Mouse (Mus musculus) thymus, postnatal 10 days (tissue): ENCODE measurements around the gene Hmgcs1.
"Not testable (repeated sequence)": the region's sequence is repeated elsewhere in the genome, so short reads cannot be mapped to it uniquely, and the experiment has no call there.

Experiments
- DNase-seq, 2 experiments: peaks; one replicate each; pipeline ENCODE4 v3.0.0; 2021; ENCODE audit warnings: low spot score in 2 of 2

The Hmgcs1 gene

DNA sequence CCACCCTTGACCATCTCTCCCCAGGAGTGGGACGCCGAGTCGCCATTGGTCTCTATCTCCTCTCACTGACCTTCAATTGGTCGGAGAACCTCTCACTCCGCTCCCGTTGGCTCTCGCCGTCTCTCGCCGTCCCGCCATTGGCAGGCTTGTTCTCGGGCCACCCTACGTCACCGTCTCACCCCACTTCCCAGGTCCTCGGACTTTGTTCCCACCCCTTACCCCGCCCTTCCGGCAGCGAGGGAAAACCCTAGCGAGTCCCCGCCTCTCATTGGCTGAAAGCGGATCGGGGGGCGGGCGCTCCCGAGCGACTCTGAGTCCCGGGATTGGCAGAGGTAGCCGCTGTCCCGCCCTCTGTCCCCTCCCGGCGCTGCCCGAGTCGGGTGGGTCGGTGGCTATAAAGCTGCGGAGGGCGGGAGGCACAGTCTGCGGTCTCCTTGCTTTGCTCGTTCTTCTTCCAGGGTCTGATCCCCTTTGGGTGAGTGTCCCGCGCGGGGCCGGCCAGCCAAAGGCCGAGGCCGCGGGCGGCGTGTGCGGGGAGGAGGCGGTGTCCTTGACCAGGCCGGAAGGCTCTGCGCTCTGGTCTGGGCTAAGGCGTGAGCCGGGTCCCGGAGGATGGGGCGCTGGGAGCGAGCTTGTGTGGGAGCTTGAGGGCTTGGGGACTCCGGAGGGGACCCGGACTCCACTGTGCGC, at the start of gene Hmgcs1:
TSS of gene Hmgcs1 (plus strand) at position 341 of the 690 bp plus-strand sequence.
- DNase-seq = peak; percentile 97 to 98

DNA sequence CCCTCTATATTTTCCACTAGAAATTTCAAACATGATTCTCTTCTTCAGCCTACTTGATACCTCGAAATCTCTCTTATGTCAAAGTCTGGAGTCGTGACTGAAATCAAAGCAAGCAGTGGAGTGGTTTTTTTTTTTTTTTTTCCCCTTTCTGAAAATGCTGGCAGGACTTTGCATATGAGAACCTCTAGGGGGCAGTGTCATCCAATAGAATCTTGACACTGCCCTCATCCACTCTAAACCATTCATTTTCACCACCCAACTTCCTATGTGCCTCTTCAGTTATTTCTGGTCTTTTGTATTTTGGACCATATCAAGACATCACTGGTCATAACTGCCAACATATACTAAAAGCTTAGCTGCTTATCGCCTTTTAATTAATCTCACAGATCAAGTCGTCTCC, 49.7 kb upstream of the Hmgcs1 start:
- peak in 1 of 2 experiments; percentile 57 for DNase-seq

DNA sequence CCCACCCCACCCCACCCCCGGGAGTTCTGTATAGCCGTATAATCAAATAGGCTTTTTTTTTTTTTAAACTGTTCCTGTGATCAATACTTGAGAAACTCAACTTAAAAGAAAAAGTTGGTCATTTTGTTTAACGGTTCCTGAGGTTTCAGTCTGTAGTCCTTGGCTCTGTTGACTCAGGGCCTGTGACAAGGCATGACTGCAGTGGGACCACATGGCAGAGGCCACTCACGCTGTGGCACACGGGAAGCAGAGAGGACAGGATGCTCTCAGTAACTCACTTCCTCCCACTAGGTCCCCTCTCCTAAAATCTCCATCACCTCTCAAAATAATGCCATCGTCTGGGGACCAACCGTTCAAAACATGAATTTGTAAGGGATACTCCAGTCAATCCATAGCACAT, 49.0 kb upstream of the Hmgcs1 start:
- DNase-seq = no peak

DNA sequence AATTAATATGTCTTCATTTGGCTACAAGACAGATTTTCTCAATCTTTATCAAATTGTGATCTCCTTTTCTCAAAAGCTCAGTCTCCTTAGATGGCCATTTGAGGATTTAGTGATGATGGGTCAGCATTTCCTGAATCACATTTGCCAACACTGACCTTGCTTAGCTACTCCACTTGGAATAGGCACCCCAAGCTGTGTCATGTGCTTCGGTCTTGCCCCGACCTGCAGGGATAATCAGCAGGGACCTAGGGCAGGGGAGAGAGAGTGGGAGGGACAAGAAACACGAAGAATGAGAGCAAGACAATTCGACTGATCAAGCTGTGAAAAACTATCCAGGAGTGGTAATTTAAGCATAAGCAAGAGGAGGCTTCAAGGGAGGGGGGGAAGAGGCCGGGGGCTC, 45.4 kb upstream of the Hmgcs1 start:
- no peak for DNase-seq

DNA sequence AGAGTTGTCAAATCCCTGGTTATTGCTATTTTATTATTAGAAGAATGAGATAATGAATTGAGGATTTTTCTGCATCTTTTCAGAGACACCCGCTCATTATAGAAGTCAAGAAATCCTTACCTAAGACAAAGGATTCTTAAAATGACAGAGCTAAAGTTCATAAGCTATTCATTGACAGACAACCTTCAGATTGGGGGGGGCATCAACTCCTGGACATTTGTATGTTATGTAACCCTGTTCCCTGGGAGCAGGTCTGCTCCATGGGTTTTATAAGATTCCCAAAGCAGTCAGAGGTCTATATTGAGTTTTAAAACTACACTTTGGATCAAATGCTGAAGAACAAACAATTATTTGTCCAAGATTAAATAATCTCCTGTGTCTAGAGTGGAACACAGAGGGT, 43.7 kb upstream of the Hmgcs1 start:
- no peak for DNase-seq

DNA sequence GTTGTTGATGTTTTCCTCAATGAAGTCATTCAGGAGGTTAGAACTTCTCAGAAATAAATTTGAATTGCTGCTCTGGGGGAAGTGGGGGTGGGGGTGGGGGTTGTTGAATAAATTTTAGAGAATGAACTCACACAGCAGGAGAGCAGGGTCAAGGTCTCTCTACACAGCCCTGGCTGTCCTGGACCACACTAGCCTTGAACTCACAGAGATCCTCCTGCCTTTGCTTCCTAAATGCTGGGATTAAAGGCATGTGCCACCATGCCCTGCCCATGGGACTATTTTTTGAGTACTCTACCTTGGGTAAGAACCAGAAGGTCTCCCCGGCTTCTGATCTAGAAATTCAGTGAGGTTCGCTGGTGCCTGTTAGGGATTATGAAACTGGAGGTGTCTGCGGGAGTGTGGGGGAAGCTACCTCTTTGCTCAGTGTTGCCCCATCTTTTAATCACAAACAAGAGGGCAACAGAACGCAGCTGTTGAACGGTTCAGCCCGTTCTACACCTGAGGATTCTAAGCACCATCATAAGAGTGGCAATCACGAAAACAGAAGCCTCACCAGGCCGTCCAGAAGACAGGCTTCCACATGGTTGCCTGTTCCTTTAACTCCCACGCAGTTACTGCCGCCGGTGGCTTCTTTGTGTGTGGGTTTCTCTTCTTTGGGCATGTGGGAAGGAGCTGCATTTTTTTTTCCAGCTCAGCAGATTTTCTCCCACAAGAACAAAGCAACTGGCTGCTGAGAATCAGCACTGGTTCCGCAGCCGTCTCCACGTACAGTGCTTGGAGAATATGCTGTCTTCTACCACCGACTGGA, 41.1 kb upstream of the Hmgcs1 start:
- no peak for DNase-seq

DNA sequence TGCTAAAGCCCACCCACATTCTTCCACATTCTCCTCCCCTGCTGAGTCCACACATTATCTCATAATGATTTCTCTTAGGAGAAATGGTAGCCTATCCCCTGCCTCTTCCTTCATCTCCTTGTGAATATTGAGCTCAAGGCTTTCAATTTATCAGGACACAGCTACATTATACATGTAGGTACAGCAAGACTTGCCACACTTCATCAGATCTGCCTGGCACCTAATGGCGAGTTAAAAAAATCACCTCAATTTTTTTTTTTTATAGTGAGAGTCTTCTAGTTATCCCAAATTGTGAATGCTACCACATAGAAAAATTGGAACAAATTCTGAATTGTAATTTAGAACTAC, 40.5 kb upstream of the Hmgcs1 start:
- no peak for DNase-seq

DNA sequence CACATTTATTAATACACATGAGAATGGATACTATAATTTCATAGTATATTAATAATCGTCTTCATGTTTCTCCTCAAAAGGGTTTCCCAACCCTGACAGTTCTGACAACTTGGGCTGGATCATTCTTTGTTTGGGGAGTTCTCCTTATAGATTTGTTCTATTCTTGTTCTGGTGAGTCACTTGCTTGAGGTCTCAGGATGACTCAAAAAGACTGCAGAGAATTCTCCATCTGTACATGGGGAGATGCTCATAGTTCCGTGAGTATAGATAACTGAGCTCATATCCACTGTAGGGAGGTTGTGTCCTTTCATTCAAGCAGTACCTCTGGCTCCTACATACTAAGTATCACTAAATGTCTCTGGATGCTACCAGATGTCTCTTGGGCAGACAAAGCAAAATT, 35.4 kb upstream of the Hmgcs1 start:
- no peak for DNase-seq

DNA sequence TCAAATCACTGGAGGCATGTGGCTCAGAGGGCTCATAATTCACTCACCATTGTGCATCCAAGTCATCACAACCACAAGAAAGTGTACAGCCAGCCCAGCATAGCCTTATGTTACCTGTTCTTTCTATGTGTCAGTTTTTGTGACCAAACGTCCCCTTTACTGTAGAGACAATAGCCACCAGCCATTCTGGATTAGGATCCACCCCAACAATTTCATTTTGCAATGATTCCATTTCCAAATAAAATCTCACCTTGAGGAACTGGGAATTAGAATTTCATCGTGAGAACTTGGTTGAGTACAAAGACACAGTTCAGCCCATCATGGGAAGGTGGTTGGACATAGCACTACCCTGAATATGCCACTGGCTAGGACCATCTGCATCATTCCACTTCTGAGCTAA, 33.9 kb upstream of the Hmgcs1 start:
- DNase-seq = no peak

DNA sequence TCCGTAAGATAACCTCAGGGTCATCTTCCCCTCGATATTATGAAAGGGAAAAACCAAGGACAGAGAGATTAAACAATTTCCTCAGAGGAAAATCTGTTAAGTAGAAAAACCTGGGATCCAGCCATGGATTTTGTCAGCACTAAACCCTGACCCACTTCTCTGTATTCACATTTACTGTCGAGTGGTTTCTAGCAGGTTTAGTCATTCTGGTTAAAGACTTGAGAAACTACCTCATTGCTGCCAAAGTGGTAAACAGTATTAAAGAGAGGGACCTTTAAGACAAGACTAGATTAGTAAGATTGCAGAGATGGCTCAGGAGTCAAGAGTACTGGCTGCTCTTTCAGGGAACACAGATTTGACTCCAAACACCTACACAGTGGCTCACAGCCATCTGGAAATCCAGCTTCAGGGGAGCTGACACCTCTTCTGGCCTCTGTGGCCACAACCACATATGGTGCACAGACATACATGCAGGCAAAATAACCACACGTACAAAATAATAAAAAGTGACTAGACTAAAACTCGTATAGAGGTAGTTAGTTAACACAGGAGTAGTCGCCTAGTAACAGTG, 33.2 kb upstream of the Hmgcs1 start:
- no peak for DNase-seq

DNA sequence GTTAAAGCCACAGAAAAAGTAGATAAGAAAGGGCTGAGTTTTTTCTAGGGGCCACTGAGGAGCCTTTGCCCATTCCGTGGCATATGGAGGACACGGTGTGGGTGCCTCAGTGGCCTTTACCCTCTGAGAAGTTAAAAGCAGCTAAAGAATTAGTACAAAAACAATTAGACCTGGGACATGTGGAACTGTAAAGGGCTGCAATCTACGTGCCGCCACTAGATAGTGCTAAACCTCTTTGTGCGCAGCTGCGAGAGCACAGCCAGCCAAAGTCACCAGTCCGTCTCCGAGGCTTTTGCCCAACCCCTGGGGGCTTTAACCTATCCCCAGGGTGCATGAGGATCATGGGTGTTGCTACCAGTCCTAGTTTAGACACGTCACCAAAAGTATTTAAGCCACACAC, 28.8 kb upstream of the Hmgcs1 start:
- not testable (repeated sequence) for DNase-seq

DNA sequence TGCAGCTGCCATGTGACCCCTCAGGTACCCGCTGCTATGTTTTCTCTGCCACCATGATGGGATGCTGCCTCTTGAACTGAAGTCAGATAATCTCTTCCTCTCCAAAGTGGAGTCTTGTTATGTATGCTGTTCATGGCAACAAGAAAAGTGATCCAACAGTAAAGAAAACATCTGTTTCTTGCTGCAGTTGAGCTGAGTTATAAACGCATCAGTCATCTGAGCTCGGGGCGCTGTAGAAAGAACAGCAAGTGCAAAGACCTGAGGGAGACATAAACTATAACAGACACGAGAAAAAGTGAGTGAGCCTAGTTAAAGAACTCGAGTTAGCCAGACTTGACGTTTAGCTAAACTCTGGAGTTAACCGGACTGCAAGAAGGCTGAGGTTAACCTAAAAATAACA, 11.4 kb upstream of the Hmgcs1 start:
- DNase-seq = no peak

DNA sequence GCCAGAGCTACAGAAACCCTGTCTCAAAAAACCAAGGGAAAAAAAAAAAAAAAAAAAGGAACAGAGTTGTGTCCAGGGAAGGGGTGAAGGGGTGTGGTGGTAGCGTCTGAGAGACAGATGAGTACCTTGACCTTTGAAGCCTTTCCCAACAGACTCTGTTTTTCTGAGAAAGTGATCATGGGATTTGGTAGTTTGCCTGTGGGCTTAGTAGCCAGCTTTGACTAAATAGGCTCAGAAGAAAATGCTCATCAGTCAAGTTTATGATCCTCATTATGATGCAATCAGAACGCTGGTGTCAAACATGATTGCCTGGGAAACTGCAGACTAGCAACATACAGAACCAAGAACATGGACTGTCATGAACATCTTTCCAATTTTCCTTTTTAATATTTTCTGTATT, 10.5 kb upstream of the Hmgcs1 start:
- DNase-seq = no peak

DNA sequence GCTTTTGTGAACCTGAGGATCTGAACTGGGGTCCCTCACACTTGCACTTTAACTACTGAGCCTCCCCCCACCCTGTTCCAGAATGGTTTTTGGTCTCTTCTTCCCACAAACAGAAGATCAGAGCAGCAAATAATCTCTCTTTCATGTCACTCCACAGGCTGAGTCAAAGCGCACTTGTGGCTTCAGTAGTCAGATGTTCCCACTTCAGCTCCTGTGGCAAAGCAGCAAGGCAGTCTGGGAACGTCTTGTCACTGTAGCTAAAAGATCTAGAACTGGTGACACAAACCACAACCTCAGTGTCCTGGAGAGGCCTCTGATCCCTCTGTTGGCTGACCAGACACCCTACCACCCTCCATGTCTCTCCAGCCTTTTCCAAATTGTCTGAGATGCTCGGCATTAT, 9.0 kb upstream of the Hmgcs1 start:
- DNase-seq = no peak

DNA sequence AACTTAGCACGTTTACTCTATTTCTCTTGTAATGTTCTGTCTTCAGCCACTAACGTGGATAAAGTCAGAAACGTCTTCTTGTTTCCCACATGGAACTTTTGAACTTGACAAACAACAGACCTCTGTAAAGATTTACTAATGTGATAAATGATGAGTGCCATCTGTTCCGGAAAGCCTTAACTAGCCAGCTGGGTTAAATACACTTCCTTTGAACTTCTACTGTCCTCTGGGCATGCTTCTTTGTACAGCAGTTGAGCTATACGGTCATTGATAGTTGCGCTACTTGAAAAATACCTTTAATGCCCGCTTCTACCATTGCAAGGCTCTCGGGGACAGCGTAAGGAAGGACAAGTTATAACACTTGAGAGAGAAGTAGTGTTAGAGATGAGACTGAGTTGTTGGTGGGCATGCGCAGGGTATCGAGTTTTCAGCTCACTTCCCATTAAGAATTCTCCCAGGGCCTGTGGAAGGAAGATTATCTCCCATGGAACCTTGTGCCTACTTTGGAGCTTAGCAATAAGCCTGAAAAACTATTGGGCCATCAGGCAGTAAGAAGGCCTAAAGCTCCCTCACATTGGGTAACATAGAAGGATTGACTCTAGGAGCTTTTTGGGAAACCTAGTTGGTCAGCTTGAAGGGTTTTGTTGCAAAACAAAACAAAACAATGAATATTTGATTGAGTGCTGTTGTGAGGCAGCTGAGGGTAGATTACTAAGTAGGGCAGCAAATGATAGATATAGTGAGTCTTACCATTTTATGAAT, 5.6 kb upstream of the Hmgcs1 start:
- no peak for DNase-seq

DNA sequence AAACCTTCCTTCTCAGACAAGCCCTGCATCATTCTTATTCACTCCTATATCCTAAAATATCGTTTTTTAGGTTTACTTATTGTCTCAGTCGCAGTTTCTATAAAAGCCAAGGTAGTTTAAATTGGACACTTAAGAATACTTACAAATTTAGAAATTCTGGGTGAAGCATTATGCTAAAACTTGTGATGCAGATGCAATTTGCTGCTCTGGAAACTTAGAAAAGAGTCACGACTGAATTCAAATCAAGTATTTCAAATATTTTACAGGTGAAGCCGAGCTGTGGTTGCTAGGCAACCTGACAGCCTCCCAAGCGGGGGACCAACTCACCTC, 505 bp upstream of the Hmgcs1 start:
- no peak for DNase-seq

DNA sequence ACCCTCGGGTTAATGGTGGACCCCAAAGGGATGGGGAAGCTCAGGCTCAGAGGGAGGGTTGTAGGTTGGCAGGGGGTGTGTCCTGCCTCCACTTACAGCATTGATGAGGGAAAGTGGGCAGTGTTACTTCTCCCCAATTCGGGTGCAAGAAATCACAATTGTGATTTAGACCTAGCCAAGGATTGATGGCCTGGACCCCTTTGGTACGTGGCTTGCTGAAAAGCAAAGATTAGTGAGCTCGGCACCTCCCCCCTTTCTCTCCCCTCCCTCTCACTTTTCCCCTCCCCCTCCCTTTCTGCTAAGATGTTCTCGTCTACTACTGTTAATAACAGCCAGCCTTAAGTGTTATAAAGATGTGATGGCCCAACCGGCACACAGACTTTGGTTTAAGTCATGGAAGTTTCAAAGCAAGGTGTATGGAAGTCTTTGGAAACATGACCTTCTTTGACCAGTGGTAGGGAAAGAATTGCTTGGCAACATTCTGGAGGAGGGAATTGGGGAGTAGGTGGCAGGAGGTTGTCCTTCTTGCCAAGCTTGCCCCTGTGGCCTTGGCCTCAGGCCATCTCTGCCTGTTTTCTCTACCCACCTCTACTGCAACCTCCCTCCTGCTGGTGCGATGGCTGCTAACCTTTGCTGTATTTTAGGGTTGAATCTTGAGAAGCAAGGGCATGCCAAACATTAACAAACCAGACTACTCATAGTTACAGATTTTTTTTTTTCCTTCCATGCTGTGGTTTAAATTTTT, 869 bp downstream of the Hmgcs1 start:
- no peak for DNase-seq

DNA sequence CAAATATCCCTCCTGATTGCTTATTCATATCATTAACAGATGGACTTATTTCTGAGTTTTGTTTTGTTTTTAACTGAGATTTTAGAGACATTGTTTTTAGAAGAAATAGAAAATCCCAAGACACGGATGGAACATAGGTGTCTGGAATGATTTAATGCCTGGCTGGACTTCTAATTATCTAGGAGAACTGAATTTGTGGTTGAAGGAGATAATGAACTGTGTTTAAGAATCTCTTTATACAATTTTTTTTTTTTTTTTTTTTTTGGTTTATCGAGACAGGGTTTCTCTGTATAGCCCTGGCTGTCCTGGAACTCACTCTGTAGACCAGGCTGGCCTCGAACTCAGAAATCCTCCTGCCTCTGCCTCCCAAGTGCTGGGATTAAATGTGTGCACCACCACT, 1.8 kb downstream of the Hmgcs1 start:
- DNase-seq = not testable (repeated sequence)

DNA sequence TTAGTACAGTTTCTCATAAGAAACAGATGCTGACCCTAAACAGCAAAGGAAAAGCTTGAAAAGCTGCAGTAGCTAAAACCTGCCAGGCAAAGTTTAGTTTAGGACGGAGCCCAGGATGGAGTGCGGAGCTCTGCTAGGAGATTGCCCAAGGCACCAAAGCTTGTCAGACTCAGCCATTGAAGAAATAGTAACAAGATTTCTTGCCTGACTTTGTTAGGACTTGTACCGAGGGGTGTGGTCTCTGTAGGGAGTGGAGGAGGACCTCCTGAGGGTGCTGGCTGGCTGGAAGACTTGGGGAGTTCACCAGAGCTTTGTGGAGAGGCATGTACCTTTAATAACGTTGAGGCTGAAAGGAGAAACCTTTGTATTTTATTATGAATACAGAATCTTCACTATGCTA, 5.5 kb downstream of the Hmgcs1 start:
- DNase-seq = no peak

DNA sequence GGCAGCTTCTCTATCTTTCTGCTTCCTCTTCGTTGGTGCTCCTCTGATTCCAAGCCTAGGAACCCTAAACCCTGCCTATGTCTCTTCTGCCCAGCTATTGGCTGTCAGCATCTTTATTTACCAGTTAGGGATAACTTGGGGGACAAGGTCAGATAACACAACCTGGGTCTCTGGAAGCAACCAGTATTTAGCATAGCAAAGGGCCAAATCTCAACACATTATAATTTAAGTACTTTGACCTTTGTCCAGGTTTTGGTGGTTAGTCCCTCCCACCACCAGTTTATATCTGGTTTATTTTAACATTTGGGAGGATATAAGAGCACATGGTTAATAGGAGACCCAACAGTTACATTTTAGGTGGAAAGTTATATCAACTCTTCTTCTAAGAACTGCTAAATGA, 6.3 kb downstream of the Hmgcs1 start:
- DNase-seq = no peak

DNA sequence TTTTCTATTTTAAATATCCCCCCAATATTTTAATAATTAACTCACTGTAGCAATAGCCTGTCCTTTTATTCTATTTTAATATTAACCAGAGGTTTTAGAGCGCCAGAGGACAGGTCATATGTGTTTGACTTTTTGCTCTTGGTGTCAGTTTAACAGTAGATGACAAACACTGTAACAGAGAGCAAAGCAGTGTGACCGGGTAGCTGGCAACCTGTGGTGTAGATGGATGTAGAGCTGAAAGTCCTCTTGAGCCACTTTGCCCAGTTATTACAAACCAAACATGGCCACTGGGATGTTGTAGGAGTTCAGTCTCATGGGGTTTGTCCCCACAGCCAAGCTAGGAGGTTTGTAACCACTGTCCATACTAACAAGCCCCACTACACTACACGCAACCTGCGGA, 8.3 kb downstream of the Hmgcs1 start:
- no peak for DNase-seq

DNA sequence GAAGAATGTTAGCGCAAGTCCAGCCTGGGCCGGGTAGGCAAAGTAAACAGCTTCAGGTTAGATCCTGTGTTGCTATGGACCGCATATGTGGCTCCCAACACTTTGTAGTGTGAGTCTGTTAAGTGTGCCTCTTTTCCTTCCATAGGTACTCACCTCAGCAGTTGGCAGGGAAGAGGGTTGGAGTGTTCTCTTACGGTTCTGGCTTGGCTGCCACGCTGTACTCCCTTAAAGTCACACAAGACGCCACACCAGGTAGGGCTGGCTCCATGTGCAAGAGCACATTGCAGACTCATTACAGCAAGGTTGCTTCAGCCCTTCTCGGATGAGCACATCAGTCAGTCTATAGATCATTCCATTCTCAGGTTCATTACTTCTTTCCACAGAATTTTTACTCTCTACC, 14.1 kb downstream of the Hmgcs1 start:
- DNase-seq = no peak
